Mouse (Mus musculus): ENCODE measurements around the gene Agrn. TPM values are rescaled to one million over a fixed set of nuclear protein-coding genes. Genes with fewer than 3 reads are reported as not detected.

Agrn gene
- total RNA-seq, 1 experiment from 2014 or later, result 46.7 TPM

- no peak for DNase-seq
Measured at GRCm38 (mm10) chr4:156202462-156202893, 5.2 kb upstream of the Agrn start.

- DNase-seq, result no peak
Measured at GRCm38 (mm10) chr4:156200623-156201475, 3.6 kb upstream of the Agrn start, which contains the start of gene Isg15. Gene Isg15, minus strand, starts transcription at chr4:156200818.

- peak; percentile 91 for DNase-seq
Measured at GRCm38 (mm10) chr4:156197829-156198205, 529 bp upstream of the Agrn start.

- DNase-seq, result peak; percentile 49
Measured at GRCm38 (mm10) chr4:156195927-156196870, 1.1 kb downstream of the Agrn start.

- no peak for DNase-seq
Measured at GRCm38 (mm10) chr4:156194346-156194745, 2.9 kb downstream of the Agrn start.

GRCm38 (mm10) chr4:156193906-156194305 is 3.4 kb downstream of the Agrn start:
- no peak for DNase-seq

GRCm38 (mm10) chr4:156193200-156193590 is 4.1 kb downstream of the Agrn start:
- no peak for DNase-seq

GRCm38 (mm10) chr4:156192421-156193199 is 4.7 kb downstream of the Agrn start:
- DNase-seq, result peak; percentile 28

- no peak for DNase-seq
Measured at GRCm38 (mm10) chr4:156188811-156189323, 8.4 kb downstream of the Agrn start.

GRCm38 (mm10) chr4:156188162-156188810 is 9.0 kb downstream of the Agrn start:
- DNase-seq, result no peak

GRCm38 (mm10) chr4:156185950-156186850 is 11.1 kb downstream of the Agrn start:
- peak; percentile 21 for DNase-seq

GRCm38 (mm10) chr4:156185456-156185949 is 11.8 kb downstream of the Agrn start:
- DNase-seq, result no peak

GRCm38 (mm10) chr4:156184291-156184954 is 12.9 kb downstream of the Agrn start:
- DNase-seq, result no peak

- DNase-seq, result no peak
Measured at GRCm38 (mm10) chr4:156183747-156184146, 13.5 kb downstream of the Agrn start.

- DNase-seq, result no peak
Measured at GRCm38 (mm10) chr4:156177630-156178029, 19.7 kb downstream of the Agrn start.

- no peak for DNase-seq
Measured at GRCm38 (mm10) chr4:156171828-156172227, 25.5 kb downstream of the Agrn start.

- no peak for DNase-seq
Measured at GRCm38 (mm10) chr4:156169129-156169528, 28.2 kb downstream of the Agrn start.

- DNase-seq, result no peak
Measured at GRCm38 (mm10) chr4:156168611-156169010, 28.7 kb downstream of the Agrn start.

GRCm38 (mm10) chr4:156166477-156166876 is 30.8 kb downstream of the Agrn start:
- no peak for DNase-seq
